Mouse (Mus musculus) urinary bladder, postnatal 36 days (tissue): ENCODE results near the gene H2-Q10.
A peak's percentile ranks its signal among the peaks of the same experiment; 100 is the strongest.

Experiments used
- DNase-seq, 2 experiments: peaks; one replicate each; pipeline ENCODE4 v3.0.0; 2022; ENCODE audit warnings: low spot score in 2 of 2, mixed read lengths in 1 of 2

H2-Q10 gene

GRCm38 (mm10) chr17:35514756-35515155 lies 44.9 kb downstream of the H2-Q10 start:
- no peak for DNase-seq

DNA sequence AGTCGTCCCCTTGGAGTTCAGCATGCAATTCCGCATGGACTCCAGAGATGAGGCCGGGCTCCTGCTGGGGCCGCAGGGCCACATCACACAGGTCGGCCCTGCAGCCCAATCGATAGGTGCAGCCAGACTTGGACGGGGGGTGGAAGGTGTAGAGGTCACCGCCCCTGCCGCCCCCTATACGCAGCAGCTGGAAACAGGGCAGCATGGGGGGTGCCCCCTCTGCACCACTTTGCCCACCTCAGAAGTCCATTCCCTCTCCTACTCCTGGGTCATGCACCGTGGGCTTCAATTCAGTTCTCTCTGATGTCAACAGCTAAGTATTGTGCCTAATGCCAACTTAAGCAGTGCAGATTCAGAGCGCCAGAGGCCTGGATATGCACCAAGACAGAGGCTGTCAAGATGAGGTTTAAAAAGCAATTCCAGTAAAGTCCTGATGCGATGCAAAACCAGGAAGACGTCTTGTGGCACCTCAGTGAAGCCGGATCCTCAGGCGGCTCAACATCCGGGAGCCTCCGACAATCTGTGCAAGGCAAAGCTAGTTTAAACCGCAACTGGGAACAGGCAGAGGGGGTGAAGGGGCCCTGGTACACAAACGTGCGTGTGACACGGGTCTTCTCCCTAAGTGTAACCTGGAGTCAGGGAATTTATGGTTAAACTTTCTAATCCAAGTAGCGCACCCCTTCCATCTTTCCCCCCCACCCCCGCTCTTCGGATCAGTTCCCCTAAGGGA lies 46.2 kb downstream of the H2-Q10 start:
- DNase-seq = peak in 1 of 2 experiments; percentile 18

GRCm38 (mm10) chr17:35516652-35517500 lies 47.0 kb downstream of the H2-Q10 start, which contains the start of the genes Tcf19 and Cchcr1:
Tcf19 (minus strand) TSS chr17:35516824.
Cchcr1 (plus strand) TSS chr17:35517100.
- DNase-seq = peak; percentile 95 to 98

DNA sequence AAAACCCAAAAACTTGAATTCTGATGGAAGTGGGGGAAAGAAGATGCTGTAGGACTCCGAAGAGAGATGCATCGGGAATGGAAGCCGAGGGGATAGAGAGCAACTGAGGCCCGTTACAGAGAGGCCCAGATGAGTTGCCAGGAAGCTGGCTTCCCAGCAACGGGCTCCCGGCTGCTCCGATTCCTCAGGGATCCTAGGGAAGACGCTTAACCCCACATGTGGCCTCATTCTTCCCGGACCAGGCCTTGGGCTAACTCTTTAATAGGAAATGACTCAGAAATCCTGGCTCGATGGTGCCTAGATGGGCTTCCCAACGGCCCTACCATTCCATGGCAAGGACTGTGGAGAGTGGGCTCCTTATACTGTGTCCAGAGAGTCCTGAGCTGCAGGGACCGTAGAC lies 47.6 kb downstream of the H2-Q10 start:
- no peak for DNase-seq
